Mouse (Mus musculus) retina, embryonic 14.5 days (tissue): ENCODE measurements around the gene Dync1i1.
A peak's percentile ranks its signal among the peaks of the same experiment; 100 is the strongest.

Source experiments
- DNase-seq: peaks from one replicate; pipeline ENCODE4 v3.0.0-alpha.2; 2015; ENCODE audit warnings: low spot score

Dync1i1 gene

GRCm38 (mm10) chr6:5966806-5967445 is 241.5 kb downstream of the Dync1i1 start:
- DNase-seq = no peak

- DNase-seq = no peak
Measured at GRCm38 (mm10) chr6:5967545-5967944, 242.1 kb downstream of the Dync1i1 start.

DNA sequence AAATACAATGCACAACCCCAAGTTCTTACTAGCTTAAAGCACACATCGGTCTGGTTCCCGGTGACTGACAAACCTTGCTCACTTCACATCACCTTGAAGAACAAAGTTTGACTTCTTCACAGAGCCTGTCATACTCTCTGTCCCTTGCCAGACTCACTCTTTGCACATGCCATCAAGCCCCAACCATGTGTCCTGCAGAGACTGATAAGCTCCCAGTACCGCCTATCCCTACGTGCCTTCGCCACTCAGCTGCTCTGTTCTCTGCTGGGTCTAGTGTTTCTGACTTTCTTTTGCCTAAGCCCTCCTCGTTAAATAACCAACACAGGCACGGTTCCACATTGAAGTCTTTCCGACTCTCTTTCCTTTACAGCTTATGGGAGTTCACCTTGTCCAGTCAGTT is 244.2 kb downstream of the Dync1i1 start:
- no peak for DNase-seq

- DNase-seq = no peak
Measured at GRCm38 (mm10) chr6:5976241-5976640, 250.8 kb downstream of the Dync1i1 start.

GRCm38 (mm10) chr6:5977238-5977920 is 251.9 kb downstream of the Dync1i1 start:
- DNase-seq = no peak

- no peak for DNase-seq
Measured at GRCm38 (mm10) chr6:5991243-5991642, 265.8 kb downstream of the Dync1i1 start.

DNA sequence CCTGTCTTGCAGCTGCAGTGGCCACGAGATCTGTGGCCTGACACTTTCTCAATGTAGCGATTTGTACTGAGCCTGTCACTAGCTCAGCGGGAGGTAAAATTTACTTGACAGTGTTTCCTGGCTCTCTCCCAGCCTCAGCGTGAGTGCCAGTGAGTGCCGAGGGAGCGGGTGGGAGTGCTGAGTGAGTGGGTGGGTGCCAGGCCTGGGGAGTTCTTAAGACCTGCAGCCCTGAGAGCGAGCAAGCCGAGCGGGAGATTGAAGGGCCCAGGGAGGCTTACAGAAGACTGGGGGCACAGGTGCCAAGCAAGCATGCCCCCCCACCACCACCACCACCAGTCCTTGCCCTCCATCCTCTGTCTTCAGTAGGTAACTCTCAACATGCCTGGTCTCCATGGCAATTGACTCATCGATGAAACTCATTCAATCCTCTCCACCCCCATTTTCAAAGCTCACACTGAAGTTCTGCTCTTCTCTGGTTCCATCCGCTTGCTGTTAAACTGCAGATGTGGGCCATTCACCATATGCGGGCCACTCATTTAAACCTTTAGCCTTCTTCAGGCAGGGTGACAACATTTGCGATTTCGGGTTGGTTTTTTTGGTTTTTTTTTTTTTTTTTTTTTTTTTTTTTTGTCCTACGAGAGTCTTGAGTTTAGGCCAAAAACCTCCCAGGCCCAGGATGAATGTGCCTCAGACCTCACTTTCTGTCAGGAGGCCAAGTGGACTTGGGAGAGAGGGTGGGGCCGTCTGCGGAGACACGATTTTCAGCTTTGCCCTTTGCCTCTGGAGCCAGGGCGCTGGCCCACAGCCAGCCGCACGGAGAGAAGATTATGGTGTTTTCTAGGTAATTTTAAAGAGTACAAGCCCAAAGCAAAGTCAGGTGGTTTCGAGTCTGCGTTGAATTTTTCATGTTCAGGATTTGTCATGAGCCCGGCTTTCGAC is 266.6 kb downstream of the Dync1i1 start:
- DNase-seq = peak; percentile 53

- DNase-seq = no peak
Measured at GRCm38 (mm10) chr6:5993056-5993455, 267.6 kb downstream of the Dync1i1 start.

- no peak for DNase-seq
Measured at GRCm38 (mm10) chr6:5997535-5997934, 272.1 kb downstream of the Dync1i1 start.

DNA sequence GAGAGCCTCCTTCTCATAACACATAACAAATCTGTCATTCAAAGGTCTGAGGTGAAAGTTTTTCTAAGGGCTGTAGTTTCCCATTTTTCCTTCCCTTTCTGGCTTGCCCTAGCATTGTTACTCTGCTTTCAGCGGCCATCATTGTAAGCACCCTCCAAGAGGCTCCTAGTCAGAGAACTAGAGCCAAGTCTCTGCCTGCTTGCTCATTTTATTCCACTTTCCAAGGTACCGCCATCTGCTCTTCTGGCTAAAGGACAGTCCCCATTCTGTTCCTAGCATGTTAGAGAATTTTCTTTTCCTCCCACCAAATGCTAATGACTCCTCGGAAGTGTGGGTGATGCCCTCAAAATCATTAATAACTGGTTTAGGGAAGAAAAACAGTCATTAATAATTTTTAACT is 276.6 kb downstream of the Dync1i1 start:
- no peak for DNase-seq

- no peak for DNase-seq
Measured at GRCm38 (mm10) chr6:6004756-6005485, 279.5 kb downstream of the Dync1i1 start.

DNA sequence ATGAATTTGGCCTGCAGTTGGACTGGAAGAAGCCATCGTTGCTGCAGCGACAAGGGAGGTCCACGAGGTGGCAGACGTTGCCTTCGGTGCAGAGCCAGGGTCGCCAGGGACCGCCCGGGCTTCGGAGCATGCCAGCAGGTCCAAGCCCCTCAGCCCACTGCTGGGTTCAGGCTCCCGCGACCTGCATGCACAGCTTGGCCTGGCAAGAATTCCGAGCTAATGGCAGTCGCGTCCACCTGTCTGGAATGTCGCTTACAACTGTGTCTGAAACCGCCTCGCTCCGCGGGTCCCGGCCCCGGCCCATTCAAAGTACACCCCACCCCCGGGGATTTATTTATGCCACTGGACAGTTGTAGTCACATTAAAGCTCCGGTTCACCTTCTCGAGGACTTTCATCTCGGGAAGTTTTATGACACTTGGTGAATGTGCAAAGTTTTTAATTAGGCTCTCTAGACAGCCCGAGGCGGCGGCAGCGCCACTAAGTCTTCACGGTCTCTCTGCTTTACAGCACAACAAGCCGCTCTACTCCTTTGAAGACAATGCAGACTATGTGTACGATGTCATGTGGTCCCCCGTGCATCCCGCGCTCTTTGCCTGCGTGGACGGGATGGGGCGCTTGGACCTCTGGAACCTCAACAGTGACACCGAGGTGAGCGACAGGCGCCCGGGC is 280.5 kb downstream of the Dync1i1 start:
- DNase-seq = peak; percentile 91

- DNase-seq = no peak
Measured at GRCm38 (mm10) chr6:6011364-6011763, 285.9 kb downstream of the Dync1i1 start.

DNA sequence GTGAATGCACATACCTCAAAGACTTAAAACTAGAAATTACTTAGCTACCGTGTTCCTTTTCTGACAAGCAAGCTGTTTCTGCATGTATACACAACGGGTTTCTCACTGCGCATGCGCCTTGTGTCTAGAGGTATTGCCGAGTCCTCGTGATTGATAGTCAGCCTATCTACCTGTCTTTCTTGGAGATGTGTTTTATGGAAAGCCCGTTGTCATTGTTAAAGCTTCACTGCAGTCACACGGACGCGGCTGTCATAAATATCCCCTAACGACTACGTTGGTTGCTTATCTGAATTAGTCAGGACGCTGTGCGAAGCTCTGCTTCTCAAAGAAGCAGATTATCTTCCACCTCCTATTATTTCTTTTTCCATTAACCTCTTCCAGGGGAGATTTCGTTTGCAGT is 290.2 kb downstream of the Dync1i1 start:
- no peak for DNase-seq

- no peak for DNase-seq
Measured at GRCm38 (mm10) chr6:6016931-6017330, 291.5 kb downstream of the Dync1i1 start.

GRCm38 (mm10) chr6:6023976-6024375 is 298.5 kb downstream of the Dync1i1 start:
- DNase-seq = no peak

- DNase-seq = no peak
Measured at GRCm38 (mm10) chr6:6027664-6028063, 302.2 kb downstream of the Dync1i1 start.

DNA sequence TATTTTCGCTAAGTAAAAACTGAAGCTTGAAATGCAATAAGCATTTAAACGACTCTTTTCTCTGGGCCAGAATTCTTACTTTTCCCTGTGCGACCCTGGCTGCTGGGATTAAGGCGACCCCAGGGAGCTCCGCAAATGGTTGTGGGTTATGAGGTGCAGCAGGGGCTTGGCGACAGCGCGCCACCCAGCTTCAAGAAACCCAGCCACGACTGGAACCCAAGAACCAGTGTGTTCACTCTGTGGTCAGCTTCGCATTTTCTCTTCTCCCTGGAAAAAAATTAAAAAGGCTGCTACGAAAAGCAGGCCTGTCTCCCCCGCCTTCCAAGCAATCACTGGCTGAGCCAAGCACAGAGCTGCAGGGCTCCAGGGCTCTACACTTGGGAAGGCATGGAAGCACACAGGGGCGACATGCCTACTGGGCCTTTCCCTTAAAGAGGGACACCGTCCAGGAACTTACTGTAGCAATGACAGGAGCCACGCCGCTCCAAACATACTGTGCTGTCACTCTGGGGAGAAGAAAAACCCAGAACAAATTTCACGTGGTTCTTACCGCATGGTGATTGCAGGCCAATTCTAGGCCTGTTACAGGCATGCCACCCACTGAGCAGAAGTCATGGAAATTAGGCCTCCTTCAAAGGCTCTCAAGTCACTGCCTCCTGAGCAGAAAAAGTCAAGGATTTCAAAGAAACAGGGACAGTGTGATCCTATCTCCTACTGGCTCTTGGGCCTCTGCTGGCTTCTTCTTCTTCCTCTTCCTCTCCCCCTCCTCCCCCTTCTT is 313.5 kb downstream of the Dync1i1 start:
- DNase-seq = no peak

GRCm38 (mm10) chr6:6046729-6047424 is 321.4 kb downstream of the Dync1i1 start:
- DNase-seq = no peak

- DNase-seq = no peak
Measured at GRCm38 (mm10) chr6:6052696-6053095, 327.3 kb downstream of the Dync1i1 start.
